Mouse (Mus musculus): Measurements from ENCODE around the gene G3bp2.

G3bp2 gene

GRCm38 (mm10) chr5:92011756-92012155, 71.8 kb downstream of the G3bp2 start:
- DNase-seq (ENCODE audit: low spot score in 2 of 2), result no peak

- DNase-seq (ENCODE audit: low spot score in 2 of 2), result no peak
These were observed 73.7 kb downstream of the G3bp2 start for GRCm38 (mm10) chr5:92009827-92010226.

- DNase-seq (ENCODE audit: low spot score in 2 of 2), result peak in 1 of 2 experiments; percentile 51
These were observed 80.5 kb downstream of the G3bp2 start for GRCm38 (mm10) chr5:92003011-92003410.
